12 mouse cellular contexts compared by ENCODE assay signal in the genomic region with DNA sequence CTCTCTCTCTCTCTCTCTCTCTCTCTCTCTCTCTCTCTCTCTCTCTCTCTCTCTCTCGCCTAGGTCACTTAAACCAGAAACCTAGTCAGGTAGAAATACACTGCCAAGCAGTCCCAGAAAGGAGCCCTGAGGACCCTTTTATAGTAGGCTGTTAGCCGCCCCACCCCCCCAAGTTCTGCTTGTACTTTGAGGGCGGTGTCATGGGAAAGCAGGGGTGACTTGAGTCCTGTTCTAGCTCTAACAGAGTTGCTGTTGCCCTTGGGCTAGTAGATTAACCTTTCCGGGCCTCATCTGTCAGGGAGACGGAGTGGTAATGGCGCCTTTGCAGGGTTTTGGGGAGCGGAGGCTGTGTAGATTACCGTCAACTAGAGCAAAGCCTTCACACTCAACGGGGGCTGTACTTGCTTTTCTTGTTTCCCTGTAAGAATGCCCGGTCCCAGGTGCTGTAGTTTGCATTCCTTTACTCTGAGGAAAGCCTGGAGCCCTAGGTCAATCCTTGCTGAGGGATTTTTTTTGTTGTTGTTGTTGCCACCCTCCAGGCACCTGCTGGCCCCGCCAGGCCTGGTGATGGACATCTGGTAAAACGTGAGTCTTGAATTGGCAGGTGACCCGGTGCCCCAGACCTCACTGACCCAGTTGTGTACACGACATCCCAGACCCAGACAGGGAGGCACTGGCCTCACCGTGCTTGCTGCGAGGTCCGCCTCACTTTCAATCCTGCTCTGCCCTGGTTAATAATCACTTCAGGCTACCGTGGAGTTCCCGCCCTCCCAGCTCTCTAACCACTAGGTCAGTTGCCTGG. TPM values are rescaled to one million over a fixed set of nuclear protein-coding genes. Genes with fewer than 3 reads are reported as not detected.
DNase-seq lines count a peak whose midpoint lies in the region; ATAC-seq lines count a peak whose summit lies in the region.
"Had no signal": no experiment of that assay in that cellular context is flagged by ENCODE, and none has a peak within 500 bp of the region (broad histone marks: within the 10 kb centered on the region; RNA-seq: fewer than 3 reads in every experiment).

No protein-coding gene starts in this region.

- H3K4me3 ChIP-seq in heart, embryonic 13.5 days = no peak overlapping the region
- peak overlapping the region; percentile 42 for H3K4me3 ChIP-seq in embryonic facial prominence, embryonic 10.5 days
- no peak overlapping the region for H3K4me3 ChIP-seq in liver, embryonic 13.5 days (replicated peaks)

- H3K9ac ChIP-seq in heart, embryonic 13.5 days = peak overlapping the region; percentile 71
- no peak overlapping the region for H3K9ac ChIP-seq in liver, embryonic 13.5 days

- H3K27ac ChIP-seq in heart, embryonic 13.5 days (replicated peaks) = peak overlapping the region; percentile 100
- peak overlapping the region; percentile 82 for H3K27ac ChIP-seq in embryonic facial prominence, embryonic 10.5 days (replicated peaks)
- H3K27ac ChIP-seq in liver, embryonic 13.5 days = peak overlapping the region; percentile 79

- peaks cover 100% of the 10 kb centered on the region for H3K4me1 ChIP-seq in heart, embryonic 13.5 days
- H3K4me1 ChIP-seq in embryonic facial prominence, embryonic 10.5 days = peaks cover 90% of the 10 kb centered on the region
- H3K4me1 ChIP-seq in liver, embryonic 13.5 days (replicated peaks) = peaks cover 90% of the 10 kb centered on the region

- no peak for DNase-seq in heart, postnatal 25 days (ENCODE audit: low spot score)
- DNase-seq in embryonic facial prominence, embryonic 10.5 days (ENCODE audit: low spot score) = peak; percentile 54
- DNase-seq in kidney, adult 8-10 months = peak; percentile 81 to 82
- no peak for DNase-seq in liver, embryonic 13.5 days
- no peak for DNase-seq in urinary bladder, adult 18-20 months (ENCODE audit: low spot score in 2 of 2)
- no peak for DNase-seq in ovary, postnatal 10 days (ENCODE audit: low spot score)
- DNase-seq in thymus, postnatal 4 days = no peak
- DNase-seq: lung, adult 18-20 months; thymus, postnatal 14 days had no signal

- no peaks in the 10 kb centered on the region for H3K36me3 ChIP-seq in heart, embryonic 13.5 days
- no peaks in the 10 kb centered on the region for H3K36me3 ChIP-seq in embryonic facial prominence, embryonic 10.5 days (replicated peaks)
- no peaks in the 10 kb centered on the region for H3K36me3 ChIP-seq in liver, embryonic 13.5 days

- peak overlapping the region; percentile 45 for H3K4me2 ChIP-seq in heart, embryonic 13.5 days
- peak overlapping the region; percentile 38 for H3K4me2 ChIP-seq in liver, embryonic 13.5 days

- H3K9me3 ChIP-seq in heart, embryonic 13.5 days = no peaks in the 10 kb centered on the region
- H3K9me3 ChIP-seq in embryonic facial prominence, embryonic 10.5 days = no peaks in the 10 kb centered on the region
- no peaks in the 10 kb centered on the region for H3K9me3 ChIP-seq in liver, embryonic 13.5 days (replicated peaks)

- intact Hi-C loops in heart, postnatal 25 days (cut with DNase I) = no loop called here

- WGBS in heart, embryonic 13.5 days = 27% methylated on average over 19 of the region's 19 CpGs
- WGBS in embryonic facial prominence, embryonic 10.5 days = 10% methylated on average over 19 of the region's 19 CpGs
- 53% methylated on average over 19 of the region's 19 CpGs for WGBS in liver, embryonic 13.5 days (ENCODE audit: insufficient replicate concordance)

- H3K27me3 ChIP-seq in heart, embryonic 13.5 days (replicated peaks) = no peaks in the 10 kb centered on the region
- H3K27me3 ChIP-seq in embryonic facial prominence, embryonic 10.5 days (replicated peaks; ENCODE audit: low read depth, poor library complexity, severe bottlenecking) = no peaks in the 10 kb centered on the region
- H3K27me3 ChIP-seq in liver, embryonic 13.5 days = 0 out of 2 replicates have a peak, but pooled peaks cover 3% of the 10 kb centered on the region

- no peak for ATAC-seq in heart, embryonic 13.5 days (ENCODE audit: extremely low read depth, insufficient number of reproducible peaks, low FRiP score, low TSS enrichment)
- ATAC-seq in liver, embryonic 13.5 days (ENCODE audit: low read depth) = peak; percentile 60

RNA-seq across cellular contexts. Expression of a gene that starts 11.8 kb away (rescaled TPM):
- 48.9 and 50.0 TPM in 2 replicates for polyA plus RNA-seq in heart, embryonic 13.5 days (2015; fragmentation: Nextera tagmentation; extraction: Ambion mirVana)
- total RNA-seq in heart, postnatal 25 days (2021) = 100 to 1,000 TPM; 249 to 297 TPM
- 17.4 and 19.6 TPM in 2 replicates for polyA plus RNA-seq in embryonic facial prominence, embryonic 10.5 days (2016; fragmentation: Nextera tagmentation; extraction: Ambion mirVana)
- polyA plus RNA-seq in liver, embryonic 13.5 days (2015; fragmentation: Nextera tagmentation; extraction: Ambion mirVana) = 2.6 and 3.2 TPM in 2 replicates

RNA-seq across cellular contexts. Expression of a gene that starts 27.3 kb away (rescaled TPM):
- polyA plus RNA-seq in heart, embryonic 13.5 days (2015; fragmentation: Nextera tagmentation; extraction: Ambion mirVana) = not detected in 2 replicates
- total RNA-seq in heart, postnatal 25 days (2021) = not detected
- polyA plus RNA-seq in embryonic facial prominence, embryonic 10.5 days (2016; fragmentation: Nextera tagmentation; extraction: Ambion mirVana) = not detected in 2 replicates
- polyA plus RNA-seq in liver, embryonic 13.5 days (2015; fragmentation: Nextera tagmentation; extraction: Ambion mirVana) = not detected in 2 replicates
- total RNA-seq: MEL had no signal
- polyA plus RNA-seq: neural tube, embryonic 14.5 days had no signal

RNA-seq across cellular contexts. Expression of a gene that starts 50.1 kb away (rescaled TPM):
- polyA plus RNA-seq in heart, embryonic 13.5 days (2015; fragmentation: Nextera tagmentation; extraction: Ambion mirVana) = 0.22 TPM in 1 of 2 replicates, not detected in the other
- total RNA-seq in heart, postnatal 25 days (2021) = not detected
- not detected in 2 replicates for polyA plus RNA-seq in embryonic facial prominence, embryonic 10.5 days (2016; fragmentation: Nextera tagmentation; extraction: Ambion mirVana)
- polyA plus RNA-seq in liver, embryonic 13.5 days (2015; fragmentation: Nextera tagmentation; extraction: Ambion mirVana) = 0.17 TPM in 1 of 2 replicates, not detected in the other
- total RNA-seq: MEL had no signal
- polyA plus RNA-seq: neural tube, embryonic 14.5 days had no signal

Comparison
In these comparisons a context has a peak if more than half of its experiments do, and no peak if none do; other contexts are left out.
1. DNase-seq: peak in embryonic facial prominence, embryonic 10.5 days (single experiment) and kidney, adult 8-10 months (2 of 2); none in heart, postnatal 25 days (single experiment), liver, embryonic 13.5 days (single experiment), urinary bladder, adult 18-20 months (0 of 2), ovary, postnatal 10 days (single experiment) and thymus, postnatal 4 days (single experiment).
2. Peak in every context shown above with its lines, with median percentiles within 50 percentile points of each other: H3K27ac ChIP-seq.